In the genomic region with DNA sequence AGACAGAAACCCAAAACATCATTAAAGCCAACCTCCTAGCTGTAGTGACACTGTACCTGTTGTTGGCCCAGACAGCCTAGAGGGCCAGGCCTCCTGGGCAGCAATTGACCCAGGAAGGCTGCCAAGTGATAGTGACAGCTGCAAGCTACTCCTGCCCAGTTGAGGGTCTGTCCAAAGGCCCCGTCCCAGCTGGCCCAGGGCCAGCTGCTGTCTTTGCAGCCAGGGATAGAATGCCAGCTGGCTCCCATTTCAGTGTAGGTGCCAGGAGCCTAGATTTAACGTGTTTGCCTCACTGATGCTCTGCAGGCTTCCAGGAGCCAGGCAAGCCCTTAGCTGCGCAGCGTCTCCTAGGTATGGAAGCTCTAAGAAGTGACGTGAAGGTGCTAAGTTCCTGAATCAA, we compare ENCODE assay signal across 12 mouse cellular contexts. TPM values are rescaled to one million over a fixed set of nuclear protein-coding genes. Genes with fewer than 3 reads are reported as not detected.
A peak's percentile ranks its signal among the peaks of the same experiment; 100 is the strongest.
DNase-seq lines count a peak whose midpoint lies in the region; ATAC-seq lines count a peak whose summit lies in the region.
"Had no signal": no experiment of that assay in that cellular context is flagged by ENCODE, and none has a peak within 500 bp of the region (broad histone marks: within the 10 kb centered on the region; RNA-seq: fewer than 3 reads in every experiment).

No protein-coding gene starts in this region.

- no peak overlapping the region for H3K27ac ChIP-seq in hindbrain, embryonic 15.5 days (replicated peaks)
- no peak overlapping the region for H3K27ac ChIP-seq in hindbrain, embryonic 12.5 days
- H3K27ac ChIP-seq: liver, embryonic 13.5 days had no signal

- no peaks in the 10 kb centered on the region for H3K9me3 ChIP-seq in hindbrain, embryonic 15.5 days
- no peaks in the 10 kb centered on the region for H3K9me3 ChIP-seq in hindbrain, embryonic 12.5 days (replicated peaks)
- H3K9me3 ChIP-seq: liver, embryonic 13.5 days had no signal

- H3K4me1 ChIP-seq in hindbrain, embryonic 15.5 days (replicated peaks): peaks cover 9% of the 10 kb centered on the region
- peaks cover 21% of the 10 kb centered on the region for H3K4me1 ChIP-seq in hindbrain, embryonic 12.5 days
- H3K4me1 ChIP-seq: liver, embryonic 13.5 days had no signal

- no peak overlapping the region for H3K4me2 ChIP-seq in hindbrain, embryonic 15.5 days
- no peak overlapping the region for H3K4me2 ChIP-seq in hindbrain, embryonic 12.5 days (replicated peaks)
- H3K4me2 ChIP-seq: liver, embryonic 13.5 days had no signal

- 44% methylated on average over 5 of the region's 5 CpGs for WGBS in hindbrain, embryonic 15.5 days
- 74% methylated on average over 5 of the region's 5 CpGs for WGBS in hindbrain, embryonic 12.5 days

- DNase-seq in brain, adult 2 months (ENCODE audit: low read depth, low spot score): peak; percentile 4
- peak; percentile 52 to 90 for DNase-seq in cerebellum, postnatal 4 days (ENCODE audit: low spot score in 2 of 2)
- DNase-seq in layer of hippocampus, postnatal 10 days (ENCODE audit: low spot score in 2 of 2): peak; percentile 79 to 80
- DNase-seq in embryo, embryonic 10.5 days (ENCODE audit: low spot score): no peak
- DNase-seq in spleen, adult 12 weeks (ENCODE audit: low spot score): no peak
- no peak for DNase-seq in spleen, postnatal 36 days (ENCODE audit: low spot score in 2 of 2)
- DNase-seq: liver, embryonic 13.5 days; thymus, postnatal 14 days had no signal

- no peaks in the 10 kb centered on the region for H3K36me3 ChIP-seq in hindbrain, embryonic 15.5 days
- H3K36me3 ChIP-seq in hindbrain, embryonic 12.5 days: no peaks in the 10 kb centered on the region
- H3K36me3 ChIP-seq: liver, embryonic 13.5 days had no signal

- H3K9ac ChIP-seq in hindbrain, embryonic 15.5 days: no peak overlapping the region
- no peak overlapping the region for H3K9ac ChIP-seq in hindbrain, embryonic 12.5 days
- H3K9ac ChIP-seq: liver, embryonic 13.5 days had no signal

- peak; percentile 82 for ATAC-seq in hindbrain, embryonic 15.5 days (ENCODE audit: low FRiP score, low read depth)
- no peak for ATAC-seq in hindbrain, embryonic 12.5 days (ENCODE audit: low FRiP score)
- ATAC-seq: Patski had no signal

- H3K4me3 ChIP-seq in hindbrain, embryonic 15.5 days: no peak overlapping the region
- H3K4me3 ChIP-seq in hindbrain, embryonic 12.5 days: no peak overlapping the region
- H3K4me3 ChIP-seq: liver, embryonic 13.5 days; myocyte had no signal

- H3K27me3 ChIP-seq in hindbrain, embryonic 15.5 days: peaks cover 18% of the 10 kb centered on the region; the same call in 1 of the 2 replicates
- peaks cover 48% of the 10 kb centered on the region for H3K27me3 ChIP-seq in hindbrain, embryonic 12.5 days
- H3K27me3 ChIP-seq: liver, embryonic 13.5 days had no signal

RNA-seq across cellular contexts. Expression of gene Tfap2c, which starts 29.8 kb away (rescaled TPM):
- 0.28 and 0.78 TPM in 2 replicates for polyA plus RNA-seq in hindbrain, embryonic 15.5 days (2015; fragmentation: Nextera tagmentation; extraction: Ambion mirVana)
- polyA plus RNA-seq in hindbrain, embryonic 12.5 days (2016; fragmentation: Nextera tagmentation; extraction: Ambion mirVana): 1.6 and 1.9 TPM in 2 replicates
- 1 to 10 TPM; 1.6 to 1.9 TPM for total RNA-seq in layer of hippocampus, postnatal 10 days (2021)
- polyA plus RNA-seq: liver, embryonic 13.5 days; myocyte had no signal

Comparison
In these comparisons a context has a peak if more than half of its experiments do, and no peak if none do; other contexts are left out.
1. DNase-seq: peak in brain, adult 2 months (single experiment), cerebellum, postnatal 4 days (2 of 2) and layer of hippocampus, postnatal 10 days (2 of 2); none in embryo, embryonic 10.5 days (single experiment), spleen, adult 12 weeks (single experiment) and spleen, postnatal 36 days (0 of 2).